Mouse (Mus musculus) CD4-positive, CD25-positive, alpha-beta regulatory T cell, adult 9 weeks (primary cell): ENCODE data around the gene Olfr1185-ps1. TPM values are rescaled to one million over a fixed set of nuclear protein-coding genes. Genes with fewer than 3 reads are reported as not detected.

Experiments
- polyA plus RNA-seq: library from polyadenylated mRNA; unstranded; fragments of 100-300 nt; shearing (Covaris generic); gene quantifications from one replicate; pipeline ENCODE4 v1.2.1, GENCODE M21; 2017

Olfr1185-ps1 gene
- polyA plus RNA-seq: not detected

DNA sequence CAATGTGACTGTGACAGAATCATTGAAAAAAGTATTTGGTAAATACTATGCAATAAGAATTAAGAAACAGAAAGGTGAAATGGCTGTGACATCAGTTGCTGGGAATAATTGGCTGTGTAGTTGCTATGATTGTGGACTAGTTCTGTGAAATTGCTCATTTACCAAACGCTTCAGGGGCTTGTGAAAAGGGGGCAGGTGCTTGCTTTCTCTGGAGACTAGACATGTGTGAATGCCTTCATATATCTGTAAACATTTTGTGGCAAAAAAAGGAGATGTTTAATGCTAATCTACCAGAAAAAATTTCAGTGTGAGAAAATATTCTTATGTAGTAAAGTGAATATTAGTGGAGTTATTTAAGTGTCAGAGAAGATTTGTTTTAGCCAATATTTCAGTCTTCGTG, at the start of gene Olfr1185-ps1:
Gene Olfr1185-ps1 (plus strand): TSS at position 301 of the 400 bp plus-strand sequence.

DNA sequence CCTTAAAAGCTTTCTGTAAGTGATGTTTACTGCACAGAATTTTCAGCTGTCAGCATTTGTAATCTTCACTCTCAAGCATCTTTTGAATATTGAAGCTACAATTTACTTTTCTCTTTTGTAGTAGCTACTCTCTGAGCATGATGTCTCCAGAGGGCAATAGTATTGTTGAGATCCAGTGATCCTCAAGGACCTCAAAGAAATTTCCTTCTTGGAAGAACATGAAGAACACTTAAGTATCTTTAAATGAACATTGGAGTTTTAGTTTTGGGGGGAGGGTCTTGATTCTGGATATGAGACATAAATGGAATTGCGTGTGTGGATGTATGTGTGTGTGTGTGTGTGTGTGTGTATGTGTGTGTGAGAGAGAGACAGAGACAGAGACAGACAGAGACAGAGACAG, 44.1 kb upstream of the Olfr1185-ps1 start, which contains the start of gene Gm13757:
Gene Gm13757 (minus strand): TSS at position 101 of the 400 bp plus-strand sequence.

DNA sequence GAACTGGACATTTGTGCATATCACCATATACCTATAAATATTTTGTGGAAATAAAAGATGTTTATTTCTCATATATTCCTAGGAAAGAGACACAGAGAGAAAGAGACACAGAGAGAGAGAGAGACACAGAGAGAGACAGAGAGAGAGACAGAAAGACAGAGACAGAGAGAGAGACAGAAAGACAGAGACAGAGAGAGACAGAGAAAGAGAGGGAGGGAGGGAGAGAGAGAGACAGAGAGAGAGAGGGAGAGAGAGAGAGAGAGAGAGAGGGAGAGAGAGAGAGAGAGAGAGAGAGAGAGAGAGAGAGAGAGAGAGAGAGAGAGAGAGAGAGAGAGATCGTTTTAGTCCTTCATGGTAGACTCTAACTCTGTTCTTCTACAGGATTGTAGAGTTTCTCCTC, 38.6 kb upstream of the Olfr1185-ps1 start, which contains the start of gene Olfr1183:
Gene Olfr1183 (plus strand): TSS at position 301 of the 400 bp plus-strand sequence.

GRCm38 (mm10) chr2:88483298-88483697, 9.8 kb upstream of the Olfr1185-ps1 start, which contains the start of gene Olfr1184:
Olfr1184 (plus strand) TSS chr2:88483598.

DNA sequence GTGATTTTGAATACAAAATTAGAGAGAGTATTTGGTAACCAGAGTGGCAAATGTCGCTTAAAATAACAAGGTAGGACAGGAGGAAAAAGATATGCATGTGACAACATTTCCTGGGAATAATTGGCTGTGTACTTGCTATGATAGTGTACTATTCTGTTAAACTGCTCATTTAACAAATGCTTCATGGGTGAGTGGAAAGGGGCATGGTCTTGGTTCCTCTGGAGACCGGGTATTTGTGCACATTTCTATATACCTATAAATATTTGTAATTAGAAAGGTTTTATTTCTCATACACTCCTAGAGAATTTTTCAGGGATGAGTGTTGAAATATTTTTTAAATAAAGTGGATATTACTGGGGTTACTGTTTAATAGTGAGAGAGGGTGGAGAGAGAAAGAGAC, 25.1 kb downstream of the Olfr1185-ps1 start, which contains the start of gene Olfr1186:
Gene Olfr1186 (plus strand): TSS at position 301 of the 400 bp plus-strand sequence.

Other genes starting within 250 kb of the Olfr1185-ps1 start
- not detected for gene Olfr1173, start 213.4 kb upstream of the Olfr1185-ps1 start, polyA plus RNA-seq
- not detected for gene Olfr1174-ps, start 178.2 kb upstream of the Olfr1185-ps1 start, polyA plus RNA-seq
- gene Olfr1175-ps, start 166.1 kb upstream of the Olfr1185-ps1 start, polyA plus RNA-seq: not detected
- gene Olfr1176, start 156.6 kb upstream of the Olfr1185-ps1 start, polyA plus RNA-seq: not detected
- not detected for gene Olfr1177-ps, start 146.8 kb upstream of the Olfr1185-ps1 start, polyA plus RNA-seq
- gene Olfr1178, start 106.3 kb upstream of the Olfr1185-ps1 start, polyA plus RNA-seq: not detected
- gene Olfr1179, start 86.9 kb upstream of the Olfr1185-ps1 start, polyA plus RNA-seq: not detected
- gene Olfr1180, start 74.2 kb upstream of the Olfr1185-ps1 start, polyA plus RNA-seq: not detected
- not detected for gene Olfr1181, start 67.1 kb upstream of the Olfr1185-ps1 start, polyA plus RNA-seq
- not detected for gene Gm13757, start 44.2 kb upstream of the Olfr1185-ps1 start, polyA plus RNA-seq
- 0.04 TPM for gene Olfr1183, start 38.5 kb upstream of the Olfr1185-ps1 start, polyA plus RNA-seq
- not detected for gene Olfr1184, start 9.7 kb upstream of the Olfr1185-ps1 start, polyA plus RNA-seq
- not detected for gene Olfr1186, start 25.2 kb downstream of the Olfr1185-ps1 start, polyA plus RNA-seq
- not detected for gene Olfr1188, start 63.6 kb downstream of the Olfr1185-ps1 start, polyA plus RNA-seq
- not detected for gene Olfr1189, start 93.1 kb downstream of the Olfr1185-ps1 start, polyA plus RNA-seq
- gene Olfr1191-ps1, start 147.2 kb downstream of the Olfr1185-ps1 start, polyA plus RNA-seq: not detected
- not detected for gene Olfr1192-ps1, start 155.2 kb downstream of the Olfr1185-ps1 start, polyA plus RNA-seq
- not detected for gene Olfr1193, start 182.3 kb downstream of the Olfr1185-ps1 start, polyA plus RNA-seq
- gene Olfr1195, start 195.9 kb downstream of the Olfr1185-ps1 start, polyA plus RNA-seq: not detected
- not detected for gene Olfr1196, start 211.3 kb downstream of the Olfr1185-ps1 start, polyA plus RNA-seq
- gene Olfr1197, start 239.0 kb downstream of the Olfr1185-ps1 start, polyA plus RNA-seq: not detected